Mouse (Mus musculus): ENCODE results near the gene 1700013G24Rik. TPM values are rescaled to one million over a fixed set of nuclear protein-coding genes. Genes with fewer than 3 reads are reported as not detected.

1700013G24Rik gene
- polyA plus RNA-seq, 1 experiment from 2014 or later: not detected

DNA sequence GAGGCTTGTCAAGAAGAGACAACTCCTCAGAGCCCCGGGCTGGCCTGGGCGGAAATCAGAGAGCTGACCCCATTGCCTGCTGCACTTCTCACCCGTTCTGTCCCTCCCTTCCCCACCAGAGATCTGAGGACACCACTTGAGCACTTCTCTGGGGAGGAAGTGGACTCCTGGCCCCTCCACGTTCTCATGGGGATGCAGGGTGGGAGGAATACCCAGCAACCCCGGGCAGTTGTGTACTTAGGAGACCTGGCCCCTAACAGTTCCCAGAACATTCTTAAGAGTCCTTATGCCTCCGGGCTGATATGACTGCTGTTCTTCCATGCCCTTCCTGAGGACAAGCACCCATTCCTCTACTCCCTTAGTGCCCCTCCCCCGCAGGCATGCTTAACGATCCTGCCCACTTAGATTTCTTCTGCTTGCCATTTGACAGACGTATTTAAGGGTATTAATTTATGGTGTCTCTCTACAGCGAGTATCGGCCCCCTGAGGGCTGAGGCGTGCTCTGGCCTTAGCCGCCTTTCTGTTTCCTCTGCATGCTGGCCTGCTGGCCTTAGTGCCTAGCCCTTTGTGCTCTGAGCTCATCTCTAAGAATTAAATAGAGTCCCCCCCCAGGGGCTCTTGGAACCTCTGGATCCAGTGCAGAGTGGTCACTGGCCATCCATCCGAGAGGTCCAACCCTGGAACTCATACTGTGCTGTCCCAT is 32.3 kb downstream of the 1700013G24Rik start:
- Histone ChIP-seq H3K27ac (ENCODE audit: low read length) (no peak overlapping the region), H3K9me3 (replicated peaks; ENCODE audit: control insufficient read depth, low read length) (no peaks in the 10 kb centered on the region), H3K27me3 (ENCODE audit: control insufficient read depth, insufficient read depth, low read depth, low read length) (no peaks in the 10 kb centered on the region), H3K4me1 (ENCODE audit: control insufficient read depth, low read depth, low read length) (peaks cover 41% of the 10 kb centered on the region), H3K9ac (ENCODE audit: low read depth, low read length) (no peak overlapping the region), H3K4me3 (ENCODE audit: low read depth, low read length) (no peak overlapping the region), H3K36me3 (ENCODE audit: control insufficient read depth, insufficient read depth) (no peaks in the 10 kb centered on the region), H3K4me2 (ENCODE audit: low read depth, low read length) (no peak overlapping the region)
- ATAC-seq (ENCODE audit: low read depth): no peak
- WGBS (ENCODE audit: insufficient replicate concordance): 44% methylated on average over 14 of the region's 14 CpGs

DNA sequence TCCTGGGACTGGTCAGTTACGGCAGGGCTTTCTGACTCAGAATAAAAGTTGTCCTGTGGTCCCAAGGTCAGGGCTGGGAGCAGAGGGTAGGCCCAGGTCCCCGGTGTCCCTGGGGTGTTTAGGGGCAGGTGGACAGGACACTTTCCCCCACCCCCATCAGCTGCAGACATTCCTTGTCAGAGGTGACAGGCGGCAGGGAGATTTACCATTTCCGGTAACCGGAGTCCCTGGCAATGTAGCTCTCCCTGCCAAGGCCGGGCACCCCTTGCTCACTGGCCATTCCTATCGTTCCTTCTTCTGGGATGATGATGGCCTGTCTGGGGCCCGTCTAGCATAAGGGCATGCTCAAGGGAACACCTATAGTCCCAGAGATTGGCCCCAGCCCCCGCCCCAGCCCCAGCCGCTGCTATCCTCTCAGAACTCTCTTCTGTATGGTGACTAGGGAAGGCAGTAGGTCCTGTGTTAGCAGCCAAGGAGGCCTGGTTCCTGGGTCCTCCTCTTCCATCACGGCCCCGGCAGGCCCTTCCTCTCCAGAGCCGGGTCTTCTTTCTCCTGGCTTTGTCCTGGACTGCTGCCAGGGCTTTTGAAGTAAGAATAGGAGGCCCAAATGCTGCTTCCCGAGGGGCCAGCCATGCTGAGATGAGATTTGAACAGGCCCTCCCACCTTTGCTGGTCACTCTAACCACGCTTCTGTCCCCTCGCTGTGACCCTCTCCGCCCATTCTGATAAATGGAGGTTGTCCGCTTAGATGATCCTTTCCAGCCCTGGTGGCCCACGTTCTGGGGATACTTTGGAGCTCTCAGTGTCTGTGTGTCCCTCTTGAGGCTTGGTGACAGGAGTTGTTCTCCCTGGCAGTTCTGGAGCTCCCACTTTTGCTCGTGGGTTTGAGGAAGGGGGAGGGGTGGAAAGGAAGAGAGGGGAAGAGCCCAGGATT is 33.3 kb downstream of the 1700013G24Rik start:
- no peak for ATAC-seq (ENCODE audit: low read depth)
- Histone ChIP-seq H3K4me3 (ENCODE audit: low read depth, low read length) (no peak overlapping the region), H3K9me3 (replicated peaks; ENCODE audit: control insufficient read depth, low read length) (no peaks in the 10 kb centered on the region), H3K36me3 (ENCODE audit: control insufficient read depth, insufficient read depth) (no peaks in the 10 kb centered on the region), H3K9ac (ENCODE audit: low read depth, low read length) (no peak overlapping the region), H3K27ac (ENCODE audit: low read length) (no peak overlapping the region), H3K4me1 (ENCODE audit: control insufficient read depth, low read depth, low read length) (peaks cover 41% of the 10 kb centered on the region), H3K4me2 (ENCODE audit: low read depth, low read length) (no peak overlapping the region), H3K27me3 (ENCODE audit: control insufficient read depth, insufficient read depth, low read depth, low read length) (no peaks in the 10 kb centered on the region)
- WGBS (ENCODE audit: insufficient replicate concordance): 59% methylated on average over 20 of the region's 20 CpGs

DNA sequence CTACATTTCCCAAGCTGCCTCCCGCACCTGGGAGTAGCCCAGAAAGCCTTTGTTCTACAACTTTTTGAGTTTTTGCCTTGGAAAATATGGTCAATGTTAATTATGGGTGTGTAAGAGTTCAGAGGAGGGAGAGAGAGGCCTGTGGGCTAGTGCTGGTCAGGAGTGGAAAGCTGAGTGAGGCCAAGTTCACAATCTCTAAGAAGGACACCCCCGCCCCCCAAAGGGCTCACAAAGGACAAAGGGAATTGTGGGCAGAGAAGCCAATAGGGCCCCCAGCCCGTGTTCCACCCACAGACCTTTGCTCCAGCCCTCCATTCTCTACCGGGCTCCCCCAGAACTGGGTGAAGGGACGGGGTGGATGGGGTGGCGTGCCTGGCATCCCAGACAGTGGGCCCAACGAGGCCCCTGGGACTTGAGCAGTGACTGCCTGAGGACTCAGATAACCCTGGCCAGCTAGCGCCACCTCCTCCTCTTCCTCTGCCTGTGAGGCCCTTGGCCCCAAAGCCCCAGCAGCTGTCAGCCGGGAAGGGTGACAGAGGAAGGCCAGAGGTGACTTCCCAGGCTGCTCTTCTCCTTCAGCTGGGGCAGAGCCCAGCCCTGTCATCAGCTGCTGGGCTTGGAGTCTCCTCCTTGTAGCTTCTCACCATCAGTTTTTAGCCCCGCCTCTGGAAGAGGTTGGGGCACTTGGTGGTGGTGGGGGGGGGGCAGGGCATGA is 34.4 kb downstream of the 1700013G24Rik start:
- peak; percentile 24 for ATAC-seq (ENCODE audit: low read depth)
- no peak overlapping the region for H3K4me3 ChIP-seq (ENCODE audit: low read depth, low read length)
- H3K27ac ChIP-seq (ENCODE audit: low read length): no peak overlapping the region
- H3K9me3 ChIP-seq (replicated peaks; ENCODE audit: control insufficient read depth, low read length): no peaks in the 10 kb centered on the region
- no peak overlapping the region for H3K4me2 ChIP-seq (ENCODE audit: low read depth, low read length)
- H3K4me1 ChIP-seq (ENCODE audit: control insufficient read depth, low read depth, low read length): peaks cover 41% of the 10 kb centered on the region
- H3K27me3 ChIP-seq (ENCODE audit: control insufficient read depth, insufficient read depth, low read depth, low read length): no peaks in the 10 kb centered on the region
- 19% methylated on average over 10 of the region's 10 CpGs for WGBS (ENCODE audit: insufficient replicate concordance)
- no peaks in the 10 kb centered on the region for H3K36me3 ChIP-seq (ENCODE audit: control insufficient read depth, insufficient read depth)
- no peak overlapping the region for H3K9ac ChIP-seq (ENCODE audit: low read depth, low read length)

- H3K9ac ChIP-seq (ENCODE audit: low read depth, low read length): no peak overlapping the region
- no peak for ATAC-seq (ENCODE audit: low read depth)
- H3K4me3 ChIP-seq (ENCODE audit: low read depth, low read length): no peak overlapping the region
- no peaks in the 10 kb centered on the region for H3K36me3 ChIP-seq (ENCODE audit: control insufficient read depth, insufficient read depth)
- H3K4me1 ChIP-seq (ENCODE audit: control insufficient read depth, low read depth, low read length): peaks cover 41% of the 10 kb centered on the region
- H3K9me3 ChIP-seq (replicated peaks; ENCODE audit: control insufficient read depth, low read length): no peaks in the 10 kb centered on the region
- no peak overlapping the region for H3K4me2 ChIP-seq (ENCODE audit: low read depth, low read length)
- no peaks in the 10 kb centered on the region for H3K27me3 ChIP-seq (ENCODE audit: control insufficient read depth, insufficient read depth, low read depth, low read length)
- H3K27ac ChIP-seq (ENCODE audit: low read length): no peak overlapping the region
- WGBS (ENCODE audit: insufficient replicate concordance): 24% methylated on average over 11 of the region's 11 CpGs
Observed at GRCm38 (mm10) chr4:137488038-137488437, 35.0 kb downstream of the 1700013G24Rik start.

GRCm38 (mm10) chr4:137488571-137489303 is 35.7 kb downstream of the 1700013G24Rik start:
- Histone ChIP-seq H3K4me3 (ENCODE audit: low read depth, low read length) (no peak overlapping the region), H3K4me2 (ENCODE audit: low read depth, low read length) (no peak overlapping the region), H3K9ac (ENCODE audit: low read depth, low read length) (no peak overlapping the region), H3K27me3 (ENCODE audit: control insufficient read depth, insufficient read depth, low read depth, low read length) (no peaks in the 10 kb centered on the region), H3K4me1 (ENCODE audit: control insufficient read depth, low read depth, low read length) (peaks cover 38% of the 10 kb centered on the region), H3K9me3 (replicated peaks; ENCODE audit: control insufficient read depth, low read length) (no peaks in the 10 kb centered on the region), H3K36me3 (ENCODE audit: control insufficient read depth, insufficient read depth) (no peaks in the 10 kb centered on the region), H3K27ac (ENCODE audit: low read length) (no peak overlapping the region)
- ATAC-seq (ENCODE audit: low read depth): no peak
- 32% methylated on average over 12 of the region's 12 CpGs for WGBS (ENCODE audit: insufficient replicate concordance)

DNA sequence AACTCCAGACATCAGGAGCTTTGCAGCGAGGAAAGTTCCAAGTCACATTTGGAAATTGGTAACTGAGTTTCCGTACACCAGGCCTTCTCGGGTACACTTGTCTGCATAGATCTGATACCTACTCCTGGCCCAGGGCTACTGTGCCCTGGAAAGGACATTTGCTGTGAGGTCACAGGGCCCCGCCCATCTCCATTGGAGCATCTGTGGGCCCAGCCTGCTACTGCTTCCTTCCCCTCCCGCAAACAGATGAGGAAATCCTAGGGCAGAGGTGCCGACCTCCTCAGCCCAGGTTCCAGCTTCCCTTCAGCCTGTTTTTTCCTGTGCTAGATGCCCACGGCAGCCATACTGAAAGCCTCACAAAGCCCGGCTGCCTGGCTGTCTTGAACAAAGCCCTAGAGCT is 36.9 kb downstream of the 1700013G24Rik start:
- Histone ChIP-seq H3K9ac (ENCODE audit: low read depth, low read length) (no peak overlapping the region), H3K4me1 (ENCODE audit: control insufficient read depth, low read depth, low read length) (peaks cover 28% of the 10 kb centered on the region), H3K4me3 (ENCODE audit: low read depth, low read length) (no peak overlapping the region), H3K9me3 (replicated peaks; ENCODE audit: control insufficient read depth, low read length) (no peaks in the 10 kb centered on the region), H3K27ac (ENCODE audit: low read length) (no peak overlapping the region), H3K4me2 (ENCODE audit: low read depth, low read length) (no peak overlapping the region), H3K36me3 (ENCODE audit: control insufficient read depth, insufficient read depth) (no peaks in the 10 kb centered on the region), H3K27me3 (ENCODE audit: control insufficient read depth, insufficient read depth, low read depth, low read length) (no peaks in the 10 kb centered on the region)
- peak; percentile 27; the same call in 1 of the 2 replicates for ATAC-seq (ENCODE audit: low read depth)
- WGBS (ENCODE audit: insufficient replicate concordance): 26% methylated on average over 8 of the region's 8 CpGs

DNA sequence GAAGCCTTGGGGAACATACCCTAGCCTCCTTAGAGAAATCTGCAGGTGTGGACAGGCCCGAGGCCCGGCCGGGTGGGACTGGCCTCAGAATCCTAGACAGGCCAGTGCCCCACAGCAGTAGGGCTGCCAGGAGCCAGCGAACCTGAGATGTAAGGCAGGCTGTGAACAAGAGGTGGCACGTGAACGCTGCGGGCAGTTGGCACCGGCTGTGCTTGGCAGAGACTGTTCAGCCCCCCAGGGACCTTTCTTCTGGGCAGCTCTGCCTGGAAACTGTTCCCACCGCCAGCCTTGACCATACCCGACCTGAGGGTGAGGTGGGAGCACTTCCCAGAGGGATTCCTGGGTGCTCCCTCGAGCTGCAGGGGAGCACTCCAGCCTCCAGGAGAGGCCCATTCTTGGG is 39.5 kb downstream of the 1700013G24Rik start:
- H3K4me2 ChIP-seq (ENCODE audit: low read depth, low read length): no peak overlapping the region
- H3K4me1 ChIP-seq (ENCODE audit: control insufficient read depth, low read depth, low read length): peaks cover 12% of the 10 kb centered on the region
- 71% methylated on average over 11 of the region's 11 CpGs for WGBS (ENCODE audit: insufficient replicate concordance)
- ATAC-seq (ENCODE audit: low read depth): no peak
- H3K27me3 ChIP-seq (ENCODE audit: control insufficient read depth, insufficient read depth, low read depth, low read length): no peaks in the 10 kb centered on the region
- no peaks in the 10 kb centered on the region for H3K9me3 ChIP-seq (replicated peaks; ENCODE audit: control insufficient read depth, low read length)
- H3K36me3 ChIP-seq (ENCODE audit: control insufficient read depth, insufficient read depth): no peaks in the 10 kb centered on the region
- no peak overlapping the region for H3K4me3 ChIP-seq (ENCODE audit: low read depth, low read length)
- H3K9ac ChIP-seq (ENCODE audit: low read depth, low read length): no peak overlapping the region
- H3K27ac ChIP-seq (ENCODE audit: low read length): no peak overlapping the region

DNA sequence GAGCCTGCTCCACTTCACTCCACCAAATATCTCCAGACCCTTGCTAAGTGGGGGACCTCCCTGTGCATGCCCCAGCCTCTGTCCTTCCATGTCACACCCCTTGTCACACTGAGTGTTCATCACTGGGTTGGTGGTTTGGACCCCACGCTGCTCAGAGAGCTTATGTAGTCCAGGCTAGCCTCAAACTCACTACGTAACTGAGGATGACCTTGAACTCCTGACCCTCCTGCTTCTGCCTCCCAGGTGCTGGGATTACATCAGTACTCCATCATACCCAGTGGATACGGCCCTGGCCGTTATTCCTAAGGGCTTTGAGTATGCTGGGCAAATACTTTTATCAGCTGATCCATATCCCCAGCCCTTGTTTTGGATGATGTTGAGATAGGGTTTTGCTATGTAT is 40.1 kb downstream of the 1700013G24Rik start:
- peaks cover 6% of the 10 kb centered on the region for H3K4me1 ChIP-seq (ENCODE audit: control insufficient read depth, low read depth, low read length)
- no peak for ATAC-seq (ENCODE audit: low read depth)
- H3K36me3 ChIP-seq (ENCODE audit: control insufficient read depth, insufficient read depth): no peaks in the 10 kb centered on the region
- H3K4me2 ChIP-seq (ENCODE audit: low read depth, low read length): no peak overlapping the region
- no peaks in the 10 kb centered on the region for H3K9me3 ChIP-seq (replicated peaks; ENCODE audit: control insufficient read depth, low read length)
- H3K27me3 ChIP-seq (ENCODE audit: control insufficient read depth, insufficient read depth, low read depth, low read length): no peaks in the 10 kb centered on the region
- no peak overlapping the region for H3K9ac ChIP-seq (ENCODE audit: low read depth, low read length)
- 60% methylated on average over 4 of the region's 4 CpGs for WGBS (ENCODE audit: insufficient replicate concordance)
- no peak overlapping the region for H3K4me3 ChIP-seq (ENCODE audit: low read depth, low read length)
- H3K27ac ChIP-seq (ENCODE audit: low read length): no peak overlapping the region

All from liver, embryonic 16.5 days (tissue).